Mouse (Mus musculus) embryonic facial prominence, embryonic 15.5 days (tissue): ENCODE measurements at regions not wholly inside any gene's neighbourhood (a gene's known extent, or its start where the extent isn't known, plus 50 kb on each side); places are given as distances from the start of the nearest gene placed in this dataset.

Source experiments
- ATAC-seq: fragments of 200-750 bp; cut with Nextera tagmentation; 2 replicates; pipeline ENCODE4 v1.8.0; 2017; ENCODE audit warnings: low read depth, moderate TSS enrichment; ENCODE audit not compliant: insufficient number of reproducible peaks, low FRiP score, low TSS enrichment
- H3K27ac ChIP-seq: fragments of 300-500 bp; sonication (generic); replicated peaks from 2 replicates; pipeline ENCODE4 v1.5.1; 2015; ENCODE audit warnings: mild to moderate bottlenecking, inconsistent platforms
- H3K27me3 ChIP-seq: fragments of 300-500 bp; sonication (generic); 2 replicates; pipeline ENCODE4 v1.6.1; 2015; ENCODE audit warnings: inconsistent platforms
- H3K36me3 ChIP-seq: fragments of 300-500 bp; sonication (generic); 2 replicates; pipeline ENCODE4 v1.6.1; 2015; ENCODE audit warnings: mild to moderate bottlenecking, inconsistent platforms
- H3K4me1 ChIP-seq: fragments of 300-500 bp; sonication (generic); 2 replicates; pipeline ENCODE4 v1.6.1; 2015; ENCODE audit warnings: inconsistent platforms
- H3K4me2 ChIP-seq: fragments of 300-500 bp; sonication (generic); replicated peaks from 2 replicates; pipeline ENCODE4 v1.6.1; 2015; ENCODE audit warnings: mild to moderate bottlenecking, inconsistent platforms
- H3K4me3 ChIP-seq: fragments of 300-500 bp; sonication (generic); replicated peaks from 2 replicates; pipeline ENCODE4 v1.5.1; 2015; ENCODE audit warnings: mild to moderate bottlenecking, inconsistent platforms
- H3K9ac ChIP-seq: fragments of 300-500 bp; sonication (generic); 2 replicates; pipeline ENCODE4 v1.6.1; 2015; ENCODE audit warnings: inconsistent platforms
- H3K9me3 ChIP-seq: fragments of 300-500 bp; sonication (generic); replicated peaks from 2 replicates; pipeline ENCODE4 v1.6.1; 2016; ENCODE audit warnings: inconsistent platforms
- WGBS: fragments of 180-500 bp; shearing (Covaris S2); methylation state at CpG from one replicate; pipeline ENCODE4 v1.1.7; 2015; 5-methylcytosine and 5-hydroxymethylcytosine counted together

- Histone ChIP-seq H3K36me3 (no peaks in the 10 kb centered on the region), H3K27me3 (no peaks in the 10 kb centered on the region), H3K9me3 (no peaks in the 10 kb centered on the region), H3K4me1 (0 out of 2 replicates have a peak, but pooled peaks cover 6% of the 10 kb centered on the region), H3K9ac (no peak overlapping the region), H3K4me2 (no peak overlapping the region), H3K27ac (no peak overlapping the region), H3K4me3 (no peak overlapping the region)
- 37% methylated on average over 7 of the region's 7 CpGs for WGBS
- no peak for ATAC-seq
These were observed 91.7 kb upstream of the Nrsn1 start for GRCm38 (mm10) chr13:25361850-25362626.

- H3K4me3 ChIP-seq: no peak overlapping the region
- no peaks in the 10 kb centered on the region for H3K27me3 ChIP-seq
- H3K4me1 ChIP-seq: no peaks in the 10 kb centered on the region
- WGBS: 44% methylated on average over 5 of the region's 5 CpGs
- no peak overlapping the region for H3K27ac ChIP-seq
- H3K36me3 ChIP-seq: no peaks in the 10 kb centered on the region
- no peak overlapping the region for H3K9ac ChIP-seq
- no peaks in the 10 kb centered on the region for H3K9me3 ChIP-seq
- no peak overlapping the region for H3K4me2 ChIP-seq
- ATAC-seq: no peak
These were observed 77.3 kb upstream of the Nrsn1 start for GRCm38 (mm10) chr13:25347558-25347957.

- ATAC-seq: no peak
- no peak overlapping the region for H3K9ac ChIP-seq
- no peaks in the 10 kb centered on the region for H3K27me3 ChIP-seq
- WGBS: 78% methylated on average over 6 of the region's 6 CpGs
- no peaks in the 10 kb centered on the region for H3K36me3 ChIP-seq
- no peak overlapping the region for H3K4me2 ChIP-seq
- H3K27ac ChIP-seq: no peak overlapping the region
- H3K9me3 ChIP-seq: no peaks in the 10 kb centered on the region
- no peak overlapping the region for H3K4me3 ChIP-seq
- no peaks in the 10 kb centered on the region for H3K4me1 ChIP-seq
These were observed 73.0 kb upstream of the Nrsn1 start for GRCm38 (mm10) chr13:25343309-25343708.

- Histone ChIP-seq H3K27me3 (no peaks in the 10 kb centered on the region), H3K4me3 (no peak overlapping the region), H3K4me2 (no peak overlapping the region), H3K4me1 (no peaks in the 10 kb centered on the region), H3K9ac (no peak overlapping the region), H3K9me3 (no peaks in the 10 kb centered on the region), H3K27ac (no peak overlapping the region), H3K36me3 (no peaks in the 10 kb centered on the region)
- WGBS: 73% methylated on average over 1 of the region's 1 CpGs
- ATAC-seq: no peak
These were observed 71.5 kb upstream of the Nrsn1 start for GRCm38 (mm10) chr13:25341826-25342225.

GRCm38 (mm10) chr13:25333803-25334202 lies 63.5 kb upstream of the Nrsn1 start:
- no peaks in the 10 kb centered on the region for H3K27me3 ChIP-seq
- H3K9ac ChIP-seq: no peak overlapping the region
- no peak for ATAC-seq
- WGBS: 95% methylated on average over 1 of the region's 1 CpGs
- no peaks in the 10 kb centered on the region for H3K36me3 ChIP-seq
- no peaks in the 10 kb centered on the region for H3K4me1 ChIP-seq
- no peak overlapping the region for H3K4me2 ChIP-seq
- no peaks in the 10 kb centered on the region for H3K9me3 ChIP-seq
- H3K4me3 ChIP-seq: no peak overlapping the region
- H3K27ac ChIP-seq: no peak overlapping the region
